Mouse (Mus musculus) megakaryocyte, embryonic 14.5 days (primary cell): ENCODE data around the gene Bcas3. TPM values are rescaled to one million over a fixed set of nuclear protein-coding genes. Genes with fewer than 3 reads are reported as not detected.

ENCODE experiments used
- H3K27me3 ChIP-seq: replicated peaks from 2 replicates; pipeline ENCODE3; 2012; ENCODE audit warnings: inconsistent platforms
- H3K36me3 ChIP-seq: replicated peaks from 2 replicates; pipeline ENCODE3; 2012; ENCODE audit warnings: low read length, inconsistent platforms, mixed read lengths
- H3K4me1 ChIP-seq: 2 replicates; pipeline ENCODE4 v1.6.1; 2012; ENCODE audit warnings: inconsistent platforms
- H3K4me3 ChIP-seq: replicated peaks from 2 replicates; pipeline ENCODE3; 2012; ENCODE audit warnings: moderate library complexity, mild to moderate bottlenecking, inconsistent platforms
- H3K9me3 ChIP-seq: 2 replicates; pipeline ENCODE4 v1.6.1; 2012; ENCODE audit warnings: inconsistent platforms
- FLI1 ChIP-seq: IDR thresholded peaks from 2 replicates; pipeline ENCODE4 v1.6.1; 2012; ENCODE audit warnings: low read length, inconsistent platforms, mixed read lengths
- GATA1 ChIP-seq: IDR thresholded peaks from 3 replicates; pipeline ENCODE4 v1.6.1; 2012; ENCODE audit warnings: mixed read lengths, low read length, inconsistent platforms, borderline replicate concordance
- polyA plus RNA-seq: library from polyadenylated mRNA; stranded (reverse); fragments of >175 nt; gene quantifications from 2 replicates; pipeline ENCODE4 v1.2.3, GENCODE M21; 2012; ENCODE audit warnings: low replicate concordance; ENCODE audit not compliant: insufficient read depth

The Bcas3 gene
- polyA plus RNA-seq, 1 experiment: 212 TPM

DNA sequence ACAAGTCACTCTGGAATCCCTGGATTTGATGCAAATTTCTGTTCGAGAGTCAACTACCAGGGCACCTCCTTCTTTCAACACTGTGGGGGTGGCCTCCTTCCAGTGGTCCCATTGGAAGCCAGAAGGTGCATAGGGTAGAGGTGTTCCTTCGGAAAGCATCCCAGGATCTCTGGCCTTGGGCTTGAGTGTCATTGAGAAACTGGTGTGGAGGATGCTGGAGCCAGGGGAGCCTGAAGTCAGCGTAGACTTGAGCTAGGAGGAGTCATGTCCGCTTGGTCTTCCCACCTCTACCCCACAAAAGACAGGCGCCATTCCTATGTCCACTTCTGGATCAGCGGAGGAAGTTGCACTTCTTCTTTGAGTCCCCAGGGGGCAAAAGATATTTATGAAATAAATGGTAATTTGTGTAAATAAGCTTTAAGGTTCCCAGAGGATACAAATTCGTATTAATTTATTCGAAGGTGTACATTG, 488.3 kb downstream of the Bcas3 start:
- H3K9me3 ChIP-seq: 0 out of 2 replicates have a peak, but pooled peaks cover 3% of the 10 kb centered on the region
- TF ChIP-seq FLI1 (no peak), GATA1 (no peak)
- H3K4me1 ChIP-seq: peaks cover 76% of the 10 kb centered on the region
- peak overlapping the region; percentile 85 for H3K4me3 ChIP-seq
- H3K36me3 ChIP-seq: no peaks in the 10 kb centered on the region
- peaks cover 100% of the 10 kb centered on the region for H3K27me3 ChIP-seq

DNA sequence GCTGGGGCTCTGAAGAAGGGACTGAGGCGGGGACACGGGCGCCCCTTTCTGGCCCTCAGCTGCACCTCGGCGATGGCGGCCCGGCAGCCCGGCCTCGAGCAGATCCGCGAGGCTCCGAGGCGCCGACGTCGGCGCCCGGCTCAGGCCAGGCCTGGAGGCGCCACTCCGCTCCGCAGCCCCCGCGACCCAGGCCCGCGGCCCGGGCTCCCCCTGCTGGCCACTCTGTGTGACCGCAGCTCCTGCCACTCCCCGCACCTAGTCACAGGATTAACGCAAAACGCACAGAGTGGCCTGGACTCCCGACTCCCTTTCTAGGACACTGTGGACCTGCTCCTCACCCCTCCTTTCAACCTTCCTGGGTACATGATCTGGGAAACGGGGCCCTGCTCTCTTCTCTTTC, 489.0 kb downstream of the Bcas3 start:
- peaks cover 78% of the 10 kb centered on the region for H3K4me1 ChIP-seq
- TF ChIP-seq GATA1: no peak
- no peak for TF ChIP-seq FLI1
- no peaks in the 10 kb centered on the region for H3K36me3 ChIP-seq
- peak overlapping the region; percentile 85 for H3K4me3 ChIP-seq
- H3K27me3 ChIP-seq: peaks cover 100% of the 10 kb centered on the region
- 0 out of 2 replicates have a peak, but pooled peaks cover 3% of the 10 kb centered on the region for H3K9me3 ChIP-seq

DNA sequence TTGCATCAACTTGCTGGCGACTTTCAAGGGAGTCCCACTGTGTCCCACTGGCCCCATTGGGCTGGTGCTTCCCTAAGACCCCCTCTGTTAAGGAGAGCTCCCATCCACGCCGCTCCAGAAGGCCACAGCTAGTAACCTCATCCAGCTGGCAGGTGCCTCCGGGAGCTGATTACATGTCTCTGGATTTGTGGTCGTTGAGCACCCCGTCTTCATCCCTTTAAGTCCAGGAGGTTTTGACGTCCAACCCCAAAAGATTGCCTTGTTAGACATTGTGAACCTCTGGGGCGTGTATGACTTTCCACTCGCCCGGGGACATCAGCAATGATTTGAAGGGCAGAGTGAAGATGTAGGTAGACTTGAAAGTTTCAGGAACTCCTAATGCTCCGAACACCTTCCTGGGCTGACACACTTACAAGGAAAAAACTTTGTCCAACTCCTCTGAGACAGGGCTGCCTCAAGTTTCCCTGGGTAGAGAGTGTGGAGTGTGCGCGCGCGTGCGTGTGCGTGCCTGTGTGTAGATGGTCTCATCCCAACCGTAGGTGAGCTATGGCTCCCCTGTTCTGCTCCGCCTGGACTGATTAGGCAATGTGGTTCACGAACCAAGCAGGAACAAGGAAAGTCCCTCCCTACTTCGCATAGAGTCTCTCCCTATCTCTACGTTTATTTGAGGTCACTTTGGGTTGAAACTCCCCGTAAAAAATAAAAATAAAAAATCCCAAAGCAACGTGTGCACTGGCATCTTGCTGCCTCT, 489.8 kb downstream of the Bcas3 start:
- H3K27me3 ChIP-seq: peaks cover 96% of the 10 kb centered on the region
- H3K9me3 ChIP-seq: 0 out of 2 replicates have a peak, but pooled peaks cover 6% of the 10 kb centered on the region
- peaks cover 74% of the 10 kb centered on the region for H3K4me1 ChIP-seq
- TF ChIP-seq GATA1 (no peak), FLI1 (no peak)
- no peaks in the 10 kb centered on the region for H3K36me3 ChIP-seq
- peak overlapping the region; percentile 91 for H3K4me3 ChIP-seq

DNA sequence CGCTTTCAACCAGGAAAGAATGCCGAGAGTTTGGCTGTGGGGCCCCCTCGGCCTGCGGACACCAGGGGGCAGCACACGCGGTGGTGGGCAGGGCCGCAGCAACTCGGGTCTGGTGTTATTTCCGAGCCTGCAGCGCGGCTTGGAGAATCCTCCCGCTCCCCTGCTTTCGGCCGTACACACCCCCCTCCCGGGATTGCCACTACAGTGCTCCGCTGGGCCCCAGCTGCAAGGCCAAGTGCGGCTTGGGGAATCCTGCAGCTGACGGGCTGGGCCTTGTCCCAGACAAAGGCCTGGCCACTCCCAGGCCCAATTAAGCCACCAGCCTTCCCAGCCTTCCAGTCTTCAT, 490.4 kb downstream of the Bcas3 start:
- Histone ChIP-seq H3K9me3 (0 out of 2 replicates have a peak, but pooled peaks cover 3% of the 10 kb centered on the region), H3K4me3 (peak overlapping the region; percentile 91), H3K4me1 (peaks cover 68% of the 10 kb centered on the region), H3K36me3 (no peaks in the 10 kb centered on the region), H3K27me3 (peaks cover 95% of the 10 kb centered on the region)
- TF ChIP-seq FLI1 (no peak), GATA1 (no peak)

DNA sequence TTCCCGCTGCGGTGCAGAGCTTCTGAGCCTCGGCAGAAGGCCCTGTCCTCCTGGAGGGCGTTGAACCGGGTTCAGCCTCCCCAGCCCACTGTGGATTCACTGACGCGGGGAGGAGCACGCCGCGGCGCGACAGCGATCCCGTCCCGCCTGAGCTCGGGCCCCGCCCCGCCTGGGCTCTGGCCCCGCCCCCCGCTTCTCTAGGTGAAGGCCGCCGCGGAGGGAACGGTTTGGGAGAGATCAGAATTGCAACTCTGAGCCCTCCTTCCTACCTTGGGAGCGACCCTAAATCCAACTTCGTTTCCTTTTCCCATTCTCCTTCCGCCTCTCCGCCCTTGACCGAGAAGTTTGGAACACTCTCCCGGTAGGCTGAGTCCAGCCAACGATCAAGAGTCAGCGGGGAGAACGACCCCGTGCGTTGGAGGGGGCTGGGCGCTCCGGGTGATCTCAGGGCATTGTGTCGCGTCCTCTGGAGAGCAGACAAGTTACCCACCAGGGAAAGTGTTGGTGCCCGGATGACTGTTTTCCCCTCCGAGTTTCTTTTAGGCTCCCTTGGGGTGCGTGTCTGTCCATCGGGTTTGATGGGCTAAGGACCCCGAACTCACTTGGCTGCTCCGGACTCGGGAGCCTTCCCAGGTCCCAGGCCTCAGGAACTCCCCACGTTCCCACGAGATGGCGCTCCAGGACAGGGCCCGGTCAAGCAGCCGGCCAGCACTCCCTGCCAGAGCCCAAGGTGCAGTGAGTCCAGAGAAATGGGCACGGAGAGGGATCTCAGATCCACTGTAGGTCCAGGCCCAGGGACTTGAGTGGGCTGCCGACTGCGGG, 491.4 kb downstream of the Bcas3 start:
- Histone ChIP-seq H3K36me3 (no peaks in the 10 kb centered on the region), H3K4me1 (peaks cover 72% of the 10 kb centered on the region), H3K27me3 (peaks cover 91% of the 10 kb centered on the region), H3K9me3 (0 out of 2 replicates have a peak, but pooled peaks cover 3% of the 10 kb centered on the region), H3K4me3 (peak overlapping the region; percentile 91)
- TF ChIP-seq GATA1 (no peak), FLI1 (no peak)

DNA sequence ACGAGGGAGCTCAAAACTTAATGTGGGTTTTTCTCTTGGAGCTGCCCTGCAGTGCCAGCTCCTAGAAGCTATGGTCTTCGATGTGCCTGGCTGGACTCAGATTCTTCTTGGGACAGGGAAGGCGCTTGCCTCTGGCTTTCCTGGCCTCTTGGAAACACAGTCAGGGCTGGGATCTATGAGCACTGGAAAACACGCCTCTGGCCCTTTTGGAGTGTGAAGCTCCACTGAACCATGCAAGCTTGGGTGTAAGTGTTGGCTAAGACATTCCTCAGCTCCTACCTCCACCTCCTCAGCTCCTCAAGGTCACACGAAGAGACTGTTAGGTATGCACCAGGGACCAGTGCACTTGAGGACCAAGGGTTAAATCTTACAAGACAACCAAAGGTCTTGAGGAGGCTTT, 492.0 kb downstream of the Bcas3 start:
- peaks cover 87% of the 10 kb centered on the region for H3K27me3 ChIP-seq
- TF ChIP-seq GATA1 (no peak), FLI1 (no peak)

DNA sequence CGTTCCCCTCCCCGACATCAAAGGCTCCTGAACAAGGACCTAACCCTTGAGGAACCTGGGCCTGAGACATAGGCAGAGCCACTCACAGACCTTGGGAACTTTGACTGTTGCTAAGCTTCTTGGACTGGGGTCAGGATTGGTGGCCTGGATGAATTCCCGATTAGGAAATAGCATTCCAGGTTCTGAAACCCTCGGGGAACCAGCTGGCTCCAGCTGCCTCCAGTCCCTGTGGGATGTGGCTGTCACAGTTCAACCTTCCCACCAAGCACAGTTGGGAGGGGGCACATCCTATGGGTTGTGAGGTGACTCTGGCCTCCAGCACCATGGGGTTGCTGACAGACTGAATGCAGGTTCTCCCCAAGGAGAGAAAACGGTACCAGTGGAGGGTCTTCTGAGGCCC, 493.0 kb downstream of the Bcas3 start:
- no peak for TF ChIP-seq FLI1
- no peak for TF ChIP-seq GATA1
- peaks cover 81% of the 10 kb centered on the region for H3K27me3 ChIP-seq

More for the DNA sequence above, 492.0 kb downstream of the Bcas3 start:
- Histone ChIP-seq H3K36me3 (no peaks in the 10 kb centered on the region), H3K4me1 (peaks cover 72% of the 10 kb centered on the region), H3K4me3 (peak overlapping the region; percentile 91), H3K9me3 (0 out of 2 replicates have a peak, but pooled peaks cover 3% of the 10 kb centered on the region)

DNA sequence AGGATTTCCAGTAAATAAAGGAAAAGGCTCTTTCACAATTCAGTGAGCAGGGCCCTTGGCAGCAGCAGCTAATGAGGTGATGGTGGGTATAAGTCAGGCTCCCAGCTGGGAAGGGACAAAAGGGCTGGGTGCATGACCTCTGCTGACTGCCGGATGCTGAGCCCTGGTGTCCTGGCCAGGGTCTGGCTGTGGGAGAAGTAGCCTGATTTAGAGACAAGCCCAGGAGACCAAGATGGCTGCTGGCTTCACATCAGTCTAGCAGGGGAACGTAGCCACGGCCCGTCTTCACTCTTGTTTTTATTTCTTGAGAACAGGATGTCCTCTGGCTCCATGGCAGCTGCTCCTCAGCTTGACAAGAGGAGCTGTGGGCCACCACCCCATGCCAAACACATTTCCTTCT, 493.5 kb downstream of the Bcas3 start:
- Histone ChIP-seq H3K36me3 (no peaks in the 10 kb centered on the region), H3K9me3 (0 out of 2 replicates have a peak, but pooled peaks cover 3% of the 10 kb centered on the region), H3K4me3 (no peak overlapping the region), H3K4me1 (peaks cover 57% of the 10 kb centered on the region), H3K27me3 (peaks cover 81% of the 10 kb centered on the region)
- TF ChIP-seq GATA1 (no peak), FLI1 (no peak)

More for the DNA sequence above, 493.0 kb downstream of the Bcas3 start:
- no peaks in the 10 kb centered on the region for H3K36me3 ChIP-seq
- no peak overlapping the region for H3K4me3 ChIP-seq
- H3K4me1 ChIP-seq: peaks cover 63% of the 10 kb centered on the region
- 0 out of 2 replicates have a peak, but pooled peaks cover 3% of the 10 kb centered on the region for H3K9me3 ChIP-seq

DNA sequence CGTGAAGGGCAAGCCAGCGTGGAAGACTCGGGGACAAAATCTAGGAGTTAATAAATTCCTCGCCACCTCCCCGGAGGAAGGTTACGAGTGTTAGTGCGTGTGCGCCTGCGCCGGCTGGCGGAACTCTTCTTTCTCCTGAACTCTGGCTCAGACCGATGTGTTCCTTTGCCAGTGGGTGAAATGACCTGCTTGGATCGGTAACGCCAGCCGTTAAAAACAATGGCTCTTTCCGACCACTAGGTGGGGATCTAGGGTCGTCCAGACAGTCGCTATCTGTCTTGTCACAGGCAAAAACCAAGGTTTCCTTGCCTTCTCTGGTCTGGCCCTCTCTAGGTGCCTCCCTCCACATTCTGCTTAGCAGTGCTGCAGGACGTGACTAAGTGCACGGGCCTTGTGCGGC, 496.1 kb downstream of the Bcas3 start:
- Histone ChIP-seq H3K27me3 (peaks cover 62% of the 10 kb centered on the region), H3K4me1 (peaks cover 32% of the 10 kb centered on the region)

More for the DNA sequence above, 496.1 kb downstream of the Bcas3 start:
- peak overlapping the region; percentile 67 for H3K4me3 ChIP-seq
- H3K36me3 ChIP-seq: no peaks in the 10 kb centered on the region
- no peak for TF ChIP-seq FLI1
- TF ChIP-seq GATA1: no peak
- 0 out of 2 replicates have a peak, but pooled peaks cover 3% of the 10 kb centered on the region for H3K9me3 ChIP-seq
